Mouse (Mus musculus): ENCODE measurements around the gene Hoxd9.

Gene Hoxd9

GRCm38 (mm10) chr2:74684106-74684505, 13.4 kb upstream of the Hoxd9 start:
- DNase-seq: no peak

GRCm38 (mm10) chr2:74685059-74685603, 12.4 kb upstream of the Hoxd9 start:
- DNase-seq: peak; percentile 28

- DNase-seq: peak; percentile 82
These were observed 11.1 kb upstream of the Hoxd9 start for GRCm38 (mm10) chr2:74686301-74686987.

GRCm38 (mm10) chr2:74686988-74687697, 10.4 kb upstream of the Hoxd9 start:
- peak; percentile 79 for DNase-seq

GRCm38 (mm10) chr2:74687698-74688555, 9.6 kb upstream of the Hoxd9 start:
- peak; percentile 87 for DNase-seq

GRCm38 (mm10) chr2:74688795-74689573, 8.5 kb upstream of the Hoxd9 start:
- peak; percentile 73 for DNase-seq

- peak; percentile 76 for DNase-seq
These were observed 7.8 kb upstream of the Hoxd9 start for GRCm38 (mm10) chr2:74689574-74690337.

- DNase-seq: no peak
These were observed 7.2 kb upstream of the Hoxd9 start for GRCm38 (mm10) chr2:74690338-74690716.

GRCm38 (mm10) chr2:74691022-74691951, 6.2 kb upstream of the Hoxd9 start, which contains the start of gene Hoxd10:
Gene Hoxd10 (plus strand): TSS chr2:74691924.
- DNase-seq: peak; percentile 96

GRCm38 (mm10) chr2:74691995-74692807, 5.3 kb upstream of the Hoxd9 start:
- DNase-seq: no peak

- DNase-seq: peak; percentile 72
These were observed 4.6 kb upstream of the Hoxd9 start for GRCm38 (mm10) chr2:74692808-74693431.

- DNase-seq: no peak
These were observed 4.1 kb upstream of the Hoxd9 start for GRCm38 (mm10) chr2:74693432-74693827.

- peak; percentile 70 for DNase-seq
These were observed 3.5 kb upstream of the Hoxd9 start for GRCm38 (mm10) chr2:74694066-74694465.

GRCm38 (mm10) chr2:74695383-74695782, 2.1 kb upstream of the Hoxd9 start:
- peak; percentile 62 for DNase-seq

GRCm38 (mm10) chr2:74695813-74696430, 1.6 kb upstream of the Hoxd9 start:
- DNase-seq: peak; percentile 62

- peak; percentile 89 for DNase-seq
These were observed 838 bp upstream of the Hoxd9 start for GRCm38 (mm10) chr2:74696442-74697335.

Data from heart, adult 11 months (tissue).